Mouse (Mus musculus): ENCODE results near the gene Lpin2. TPM values are rescaled to one million over a fixed set of nuclear protein-coding genes. Genes with fewer than 3 reads are reported as not detected.

Lpin2 gene
- polyA plus RNA-seq, 1 experiment from 2014 or later: 53.5 TPM

- Histone ChIP-seq H3K9me3 (ENCODE audit: control insufficient read depth, low read length) (no peaks in the 10 kb centered on the region), H3K4me2 (ENCODE audit: low read depth, low read length, severe bottlenecking) (no peak overlapping the region), H3K27ac (ENCODE audit: low read depth, low read length) (no peak overlapping the region), H3K9ac (ENCODE audit: low read length) (no peak overlapping the region), H3K36me3 (ENCODE audit: control insufficient read depth, insufficient read depth, low read length) (no peaks in the 10 kb centered on the region; the same call in 1 of the 2 replicates), H3K4me1 (replicated peaks; ENCODE audit: control insufficient read depth, insufficient read depth, low read length) (no peaks in the 10 kb centered on the region), H3K4me3 (ENCODE audit: low read depth, low read length) (no peak overlapping the region), H3K27me3 (ENCODE audit: control insufficient read depth, insufficient read depth, low read length) (no peaks in the 10 kb centered on the region)
- DNase-seq (ENCODE audit: low spot score) (no peak), ATAC-seq (replicated peaks; ENCODE audit: low FRiP score) (no peak)
- 81% methylated on average over 2 of the region's 2 CpGs for WGBS
These were observed 42.2 kb downstream of the Lpin2 start for GRCm38 (mm10) chr17:71224521-71224920.

- Histone ChIP-seq H3K36me3 (ENCODE audit: control insufficient read depth, insufficient read depth, low read length) (no peaks in the 10 kb centered on the region; the same call in 1 of the 2 replicates), H3K4me1 (replicated peaks; ENCODE audit: control insufficient read depth, insufficient read depth, low read length) (no peaks in the 10 kb centered on the region), H3K9ac (ENCODE audit: low read length) (no peak overlapping the region), H3K4me3 (ENCODE audit: low read depth, low read length) (no peak overlapping the region), H3K27me3 (ENCODE audit: control insufficient read depth, insufficient read depth, low read length) (no peaks in the 10 kb centered on the region), H3K4me2 (ENCODE audit: low read depth, low read length, severe bottlenecking) (no peak overlapping the region), H3K9me3 (ENCODE audit: control insufficient read depth, low read length) (no peaks in the 10 kb centered on the region), H3K27ac (ENCODE audit: low read depth, low read length) (no peak overlapping the region)
- ATAC-seq (replicated peaks; ENCODE audit: low FRiP score) (no peak), DNase-seq (ENCODE audit: low spot score) (peak; percentile 58)
- 26% methylated on average over 5 of the region's 5 CpGs for WGBS
These were observed 42.7 kb downstream of the Lpin2 start for GRCm38 (mm10) chr17:71225091-71225490.

GRCm38 (mm10) chr17:71227128-71227895 is 45.0 kb downstream of the Lpin2 start:
- Histone ChIP-seq H3K4me3 (ENCODE audit: low read depth, low read length) (no peak overlapping the region), H3K9ac (ENCODE audit: low read length) (no peak overlapping the region), H3K4me2 (ENCODE audit: low read depth, low read length, severe bottlenecking) (no peak overlapping the region), H3K27me3 (ENCODE audit: control insufficient read depth, insufficient read depth, low read length) (no peaks in the 10 kb centered on the region), H3K4me1 (replicated peaks; ENCODE audit: control insufficient read depth, insufficient read depth, low read length) (no peaks in the 10 kb centered on the region), H3K9me3 (ENCODE audit: control insufficient read depth, low read length) (no peaks in the 10 kb centered on the region), H3K36me3 (ENCODE audit: control insufficient read depth, insufficient read depth, low read length) (no peaks in the 10 kb centered on the region; the same call in 1 of the 2 replicates), H3K27ac (ENCODE audit: low read depth, low read length) (no peak overlapping the region)
- WGBS: 90% methylated on average over 9 of the region's 9 CpGs
- ATAC-seq (replicated peaks; ENCODE audit: low FRiP score) (no peak), DNase-seq (ENCODE audit: low spot score) (no peak)

- no peak overlapping the region for H3K4me2 ChIP-seq (ENCODE audit: low read depth, low read length, severe bottlenecking)
- no peaks in the 10 kb centered on the region for H3K27me3 ChIP-seq (ENCODE audit: control insufficient read depth, insufficient read depth, low read length)
- 93% methylated on average over 7 of the region's 7 CpGs for WGBS
- no peaks in the 10 kb centered on the region for H3K4me1 ChIP-seq (replicated peaks; ENCODE audit: control insufficient read depth, insufficient read depth, low read length)
- H3K9me3 ChIP-seq (ENCODE audit: control insufficient read depth, low read length): no peaks in the 10 kb centered on the region
- H3K9ac ChIP-seq (ENCODE audit: low read length): no peak overlapping the region
- ATAC-seq (replicated peaks; ENCODE audit: low FRiP score) (no peak), DNase-seq (ENCODE audit: low spot score) (no peak)
- H3K36me3 ChIP-seq (ENCODE audit: control insufficient read depth, insufficient read depth, low read length): no peaks in the 10 kb centered on the region; the same call in 1 of the 2 replicates
- H3K4me3 ChIP-seq (ENCODE audit: low read depth, low read length): no peak overlapping the region
- no peak overlapping the region for H3K27ac ChIP-seq (ENCODE audit: low read depth, low read length)
These were observed 46.3 kb downstream of the Lpin2 start for GRCm38 (mm10) chr17:71228651-71229050.

DNA sequence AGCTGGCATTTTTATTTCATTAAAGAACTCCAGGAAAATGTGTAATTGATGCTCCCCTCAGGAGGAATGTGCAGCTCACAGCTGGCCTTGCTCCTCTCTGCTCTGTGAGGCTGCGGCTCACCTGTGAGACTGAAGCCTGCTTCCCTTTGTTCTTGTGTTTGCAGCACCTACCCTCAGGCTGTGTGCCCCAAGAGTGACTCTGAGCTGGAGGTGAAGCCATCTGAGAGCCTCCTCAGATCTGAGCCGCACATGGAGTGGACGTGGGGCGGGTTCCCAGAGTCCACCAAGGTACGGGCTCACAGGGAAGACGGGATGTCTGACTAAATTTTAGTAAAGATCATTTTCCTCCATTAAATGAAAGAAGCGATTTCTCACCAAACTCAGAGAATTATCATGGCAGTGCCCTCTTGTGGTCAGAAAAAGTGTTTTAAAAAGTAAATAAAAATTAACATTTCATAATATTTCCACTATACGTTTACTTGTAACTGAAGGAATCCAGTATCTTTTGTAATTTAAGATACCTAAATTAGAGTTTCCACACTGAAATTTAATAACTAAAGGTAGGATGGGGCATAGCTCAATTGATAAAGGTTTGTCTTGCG is 47.8 kb downstream of the Lpin2 start:
- ATAC-seq (replicated peaks; ENCODE audit: low FRiP score) (no peak), DNase-seq (ENCODE audit: low spot score) (no peak)
- Histone ChIP-seq H3K4me3 (ENCODE audit: low read depth, low read length) (no peak overlapping the region), H3K4me1 (replicated peaks; ENCODE audit: control insufficient read depth, insufficient read depth, low read length) (no peaks in the 10 kb centered on the region), H3K9me3 (ENCODE audit: control insufficient read depth, low read length) (no peaks in the 10 kb centered on the region), H3K9ac (ENCODE audit: low read length) (no peak overlapping the region), H3K4me2 (ENCODE audit: low read depth, low read length, severe bottlenecking) (no peak overlapping the region), H3K27ac (ENCODE audit: low read depth, low read length) (no peak overlapping the region), H3K27me3 (ENCODE audit: control insufficient read depth, insufficient read depth, low read length) (no peaks in the 10 kb centered on the region), H3K36me3 (ENCODE audit: control insufficient read depth, insufficient read depth, low read length) (no peaks in the 10 kb centered on the region; the same call in 1 of the 2 replicates)
- WGBS: 82% methylated on average over 9 of the region's 9 CpGs

DNA sequence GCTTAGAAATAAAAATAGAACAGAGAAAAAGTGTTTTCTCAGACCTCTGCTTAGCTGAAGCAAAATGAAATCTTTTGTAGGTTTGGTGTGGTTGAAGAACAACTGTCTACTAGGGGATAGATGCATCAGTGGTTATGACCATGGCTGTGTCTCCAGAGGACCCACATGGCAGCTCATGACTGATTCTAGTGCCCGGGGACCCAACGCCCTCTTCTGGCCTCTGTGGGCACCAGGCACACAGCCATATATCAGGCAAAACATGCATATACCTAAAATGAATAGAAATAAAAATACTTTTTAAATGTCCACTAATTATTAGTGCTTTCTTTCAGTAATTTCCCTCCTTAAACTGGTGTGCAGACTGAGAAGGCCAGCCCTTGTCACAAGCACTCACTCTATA is 49.6 kb downstream of the Lpin2 start:
- no peaks in the 10 kb centered on the region; the same call in 1 of the 2 replicates for H3K36me3 ChIP-seq (ENCODE audit: control insufficient read depth, insufficient read depth, low read length)
- no peak overlapping the region for H3K4me2 ChIP-seq (ENCODE audit: low read depth, low read length, severe bottlenecking)
- no peaks in the 10 kb centered on the region for H3K4me1 ChIP-seq (replicated peaks; ENCODE audit: control insufficient read depth, insufficient read depth, low read length)
- no peak overlapping the region for H3K4me3 ChIP-seq (ENCODE audit: low read depth, low read length)
- no peaks in the 10 kb centered on the region for H3K27me3 ChIP-seq (ENCODE audit: control insufficient read depth, insufficient read depth, low read length)
- no peak overlapping the region for H3K9ac ChIP-seq (ENCODE audit: low read length)
- no peaks in the 10 kb centered on the region for H3K9me3 ChIP-seq (ENCODE audit: control insufficient read depth, low read length)
- ATAC-seq (replicated peaks; ENCODE audit: low FRiP score): no peak
- H3K27ac ChIP-seq (ENCODE audit: low read depth, low read length): no peak overlapping the region
- DNase-seq (ENCODE audit: low spot score): no peak
- 98% methylated on average over 2 of the region's 2 CpGs for WGBS

DNA sequence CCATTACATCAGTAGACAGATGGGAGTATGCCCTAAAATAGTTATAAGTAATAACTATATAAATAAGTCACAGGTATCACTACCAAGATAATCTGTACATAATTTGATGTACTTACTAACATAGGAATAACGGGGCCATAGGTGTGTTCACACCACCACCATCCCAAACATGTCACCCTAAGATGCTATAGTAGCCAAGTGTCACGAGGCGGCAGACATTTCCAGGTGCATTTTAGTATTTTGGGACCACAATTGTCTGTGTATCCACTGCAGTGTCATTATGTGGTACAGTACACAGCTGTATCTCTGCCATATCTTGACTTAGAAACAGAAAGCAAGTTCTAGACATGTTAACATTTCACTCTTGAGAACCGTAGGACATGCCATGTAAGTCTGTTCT is 50.9 kb downstream of the Lpin2 start:
- Histone ChIP-seq H3K4me1 (replicated peaks; ENCODE audit: control insufficient read depth, insufficient read depth, low read length) (no peaks in the 10 kb centered on the region), H3K27me3 (ENCODE audit: control insufficient read depth, insufficient read depth, low read length) (no peaks in the 10 kb centered on the region), H3K36me3 (ENCODE audit: control insufficient read depth, insufficient read depth, low read length) (no peaks in the 10 kb centered on the region; the same call in 1 of the 2 replicates), H3K9ac (ENCODE audit: low read length) (no peak overlapping the region), H3K4me2 (ENCODE audit: low read depth, low read length, severe bottlenecking) (no peak overlapping the region), H3K27ac (ENCODE audit: low read depth, low read length) (no peak overlapping the region), H3K4me3 (ENCODE audit: low read depth, low read length) (no peak overlapping the region), H3K9me3 (ENCODE audit: control insufficient read depth, low read length) (no peaks in the 10 kb centered on the region)
- DNase-seq (ENCODE audit: low spot score) (no peak), ATAC-seq (replicated peaks; ENCODE audit: low FRiP score) (no peak)
- 92% methylated on average over 4 of the region's 4 CpGs for WGBS

DNA sequence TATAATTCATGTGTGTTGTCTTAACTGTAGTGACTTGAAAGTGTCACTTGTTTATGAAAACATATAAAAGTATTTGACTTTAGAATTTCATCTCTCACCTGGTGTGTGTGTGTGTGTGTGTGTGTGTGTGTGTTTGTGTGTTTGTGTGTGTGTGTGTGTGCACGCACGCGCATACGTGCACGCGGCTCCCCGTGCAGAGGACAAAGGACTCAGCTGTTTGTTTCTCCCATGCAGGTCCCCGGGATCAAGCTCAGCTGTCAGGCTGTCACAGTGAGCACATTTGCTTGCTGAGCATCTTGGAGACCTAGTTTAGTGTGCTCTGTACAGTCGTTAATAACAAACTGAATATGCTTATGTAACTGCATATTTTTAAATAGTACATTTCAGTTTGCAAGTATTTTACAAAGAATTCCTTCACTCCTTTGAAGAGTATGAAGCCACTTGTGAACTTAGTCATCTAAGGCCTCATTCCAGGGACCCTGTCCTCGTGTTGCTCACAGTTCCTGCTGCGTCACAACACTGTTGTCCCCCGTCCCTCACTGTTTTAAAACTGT is 51.8 kb downstream of the Lpin2 start:
- Histone ChIP-seq H3K27ac (ENCODE audit: low read depth, low read length) (no peak overlapping the region), H3K9ac (ENCODE audit: low read length) (no peak overlapping the region), H3K27me3 (ENCODE audit: control insufficient read depth, insufficient read depth, low read length) (no peaks in the 10 kb centered on the region), H3K36me3 (ENCODE audit: control insufficient read depth, insufficient read depth, low read length) (no peaks in the 10 kb centered on the region; the same call in 1 of the 2 replicates), H3K9me3 (ENCODE audit: control insufficient read depth, low read length) (no peaks in the 10 kb centered on the region), H3K4me2 (ENCODE audit: low read depth, low read length, severe bottlenecking) (no peak overlapping the region), H3K4me1 (replicated peaks; ENCODE audit: control insufficient read depth, insufficient read depth, low read length) (no peaks in the 10 kb centered on the region), H3K4me3 (ENCODE audit: low read depth, low read length) (no peak overlapping the region)
- ATAC-seq (replicated peaks; ENCODE audit: low FRiP score): no peak
- DNase-seq (ENCODE audit: low spot score): no peak
- WGBS: 93% methylated on average over 12 of the region's 12 CpGs
